Mouse (Mus musculus): ENCODE measurements around the gene Aco1. TPM values are rescaled to one million over a fixed set of nuclear protein-coding genes. Genes with fewer than 3 reads are reported as not detected.

Gene Aco1
- polyA plus RNA-seq, 1 experiment from 2014 or later: 82.3 TPM

DNA sequence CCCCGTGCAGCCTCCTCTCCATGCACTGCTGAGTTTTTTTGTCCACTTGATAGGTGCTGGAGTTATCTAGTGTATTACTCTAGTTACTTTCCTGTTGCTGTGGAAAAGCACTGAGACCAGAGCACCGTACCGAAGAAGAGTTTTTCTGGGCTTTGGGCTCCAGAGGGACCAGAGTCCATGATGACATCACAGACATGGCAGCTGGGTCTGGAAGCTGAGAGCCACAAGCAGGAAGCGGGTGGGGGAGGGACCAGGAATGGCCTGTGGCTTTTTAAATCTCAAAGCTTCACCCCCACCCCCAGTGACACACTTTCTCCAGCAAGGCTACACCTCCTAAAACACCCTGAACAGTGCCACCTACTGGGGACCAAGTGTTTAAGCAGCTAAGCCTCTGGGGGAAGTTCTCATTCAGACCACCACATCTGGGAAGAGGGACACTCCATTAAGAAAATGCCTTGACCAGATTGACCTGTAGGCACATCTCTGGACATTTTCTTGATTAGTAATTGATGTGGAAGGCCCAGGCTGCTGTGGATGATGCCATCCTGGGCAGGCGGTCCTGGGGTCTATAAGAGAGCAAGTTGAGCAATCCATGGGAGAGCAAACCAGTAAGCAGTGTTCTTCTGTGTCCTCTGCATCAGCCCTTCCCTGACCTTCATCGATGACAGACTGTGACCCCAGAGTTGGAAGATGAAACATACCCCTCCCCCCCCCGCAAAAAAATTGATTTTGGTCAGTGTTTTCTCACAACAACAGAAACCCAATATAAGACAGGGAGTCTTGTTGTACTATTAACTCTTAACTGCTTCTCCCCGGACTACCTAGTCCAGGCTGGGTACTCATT lies 17.9 kb downstream of the Aco1 start:
- H3K9ac ChIP-seq (ENCODE audit: low read depth, low read length): no peak overlapping the region
- no peak; the same call in 1 of the 2 replicates for TF ChIP-seq CTCF (IDR thresholded peaks at IDR 0.05; ENCODE audit: low read depth)
- H3K4me3 ChIP-seq (replicated peaks; ENCODE audit: low read depth, low read length): no peak overlapping the region
- H3K4me2 ChIP-seq (ENCODE audit: low read length): no peak overlapping the region
- no peaks in the 10 kb centered on the region; the same call in none of the 2 replicates for H3K4me1 ChIP-seq (replicated peaks; ENCODE audit: insufficient read depth, low read length)
- DNase-seq (ENCODE audit: low spot score) (no peak), ATAC-seq (replicated peaks; ENCODE audit: low FRiP score, low read depth) (no peak)
- no peak overlapping the region for H3K27ac ChIP-seq
- no peaks in the 10 kb centered on the region; the same call in 1 of the 2 replicates for H3K36me3 ChIP-seq (ENCODE audit: insufficient read depth, low read length)
- WGBS: 96% methylated on average over 8 of the region's 8 CpGs
- no peaks in the 10 kb centered on the region for H3K9me3 ChIP-seq (replicated peaks; ENCODE audit: low read length)
- H3K27me3 ChIP-seq (ENCODE audit: insufficient read depth, low read length): no peaks in the 10 kb centered on the region

DNA sequence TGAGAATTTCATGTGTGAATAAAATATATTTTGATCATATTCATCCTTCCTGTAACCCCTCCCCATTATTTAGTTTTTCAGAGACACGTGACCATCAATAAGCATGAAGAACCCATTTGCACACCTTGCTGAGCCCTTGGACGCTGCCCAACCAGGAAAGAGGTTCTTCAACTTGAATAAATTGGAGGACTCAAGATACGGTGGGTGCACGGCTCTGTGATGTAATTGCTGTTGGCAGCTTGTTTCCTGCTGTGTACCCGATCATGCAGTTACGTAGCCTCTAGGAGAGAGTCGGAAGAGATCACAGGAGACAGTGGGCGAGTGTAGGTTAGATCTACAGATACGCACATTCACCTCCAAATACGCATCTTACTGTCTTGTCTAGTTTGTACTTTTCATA lies 20.8 kb downstream of the Aco1 start:
- no peak overlapping the region for H3K9ac ChIP-seq (ENCODE audit: low read depth, low read length)
- H3K9me3 ChIP-seq (replicated peaks; ENCODE audit: low read length): no peaks in the 10 kb centered on the region
- no peak for DNase-seq (ENCODE audit: low spot score)
- H3K36me3 ChIP-seq (ENCODE audit: insufficient read depth, low read length): peaks cover 10% of the 10 kb centered on the region; the same call in 1 of the 2 replicates
- no peak for ATAC-seq (replicated peaks; ENCODE audit: low FRiP score, low read depth)
- no peak overlapping the region for H3K4me3 ChIP-seq (replicated peaks; ENCODE audit: low read depth, low read length)
- TF ChIP-seq CTCF (IDR thresholded peaks at IDR 0.05; ENCODE audit: low read depth): no peak
- H3K4me2 ChIP-seq (ENCODE audit: low read length): no peak overlapping the region
- no peaks in the 10 kb centered on the region for H3K27me3 ChIP-seq (ENCODE audit: insufficient read depth, low read length)
- H3K4me1 ChIP-seq (replicated peaks; ENCODE audit: insufficient read depth, low read length): no peaks in the 10 kb centered on the region
- no peak overlapping the region for H3K27ac ChIP-seq
- WGBS: 82% methylated on average over 10 of the region's 10 CpGs

DNA sequence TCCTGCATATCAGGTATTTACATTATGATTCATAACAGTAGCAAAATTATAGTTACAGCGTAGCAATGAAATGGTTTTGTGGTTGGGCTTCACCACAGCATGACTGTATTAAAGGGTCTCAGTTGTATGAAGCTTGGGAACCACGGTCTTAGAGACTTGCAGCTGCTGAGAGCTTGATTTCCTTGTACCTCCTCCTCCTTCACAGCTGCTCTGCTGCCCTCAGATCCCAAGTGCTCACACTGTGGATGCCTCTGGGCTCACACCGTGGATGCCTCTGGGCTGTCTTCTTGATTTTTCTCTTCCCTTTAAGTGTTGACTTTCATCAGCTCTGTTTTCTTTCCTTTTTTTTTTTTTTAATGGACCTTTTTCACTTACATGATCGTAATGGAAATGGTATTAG lies 28.6 kb downstream of the Aco1 start:
- Histone ChIP-seq H3K9me3 (replicated peaks; ENCODE audit: low read length) (no peaks in the 10 kb centered on the region), H3K27ac (no peak overlapping the region), H3K9ac (ENCODE audit: low read depth, low read length) (no peak overlapping the region), H3K4me1 (replicated peaks; ENCODE audit: insufficient read depth, low read length) (no peaks in the 10 kb centered on the region), H3K4me2 (ENCODE audit: low read length) (no peak overlapping the region), H3K36me3 (ENCODE audit: insufficient read depth, low read length) (peaks cover 32% of the 10 kb centered on the region; the same call in 1 of the 2 replicates), H3K4me3 (replicated peaks; ENCODE audit: low read depth, low read length) (no peak overlapping the region), H3K27me3 (ENCODE audit: insufficient read depth, low read length) (no peaks in the 10 kb centered on the region)
- no peak for TF ChIP-seq CTCF (IDR thresholded peaks at IDR 0.05; ENCODE audit: low read depth)
- DNase-seq (ENCODE audit: low spot score) (no peak), ATAC-seq (replicated peaks; ENCODE audit: low FRiP score, low read depth) (no peak)
- 89% methylated on average over 4 of the region's 4 CpGs for WGBS

DNA sequence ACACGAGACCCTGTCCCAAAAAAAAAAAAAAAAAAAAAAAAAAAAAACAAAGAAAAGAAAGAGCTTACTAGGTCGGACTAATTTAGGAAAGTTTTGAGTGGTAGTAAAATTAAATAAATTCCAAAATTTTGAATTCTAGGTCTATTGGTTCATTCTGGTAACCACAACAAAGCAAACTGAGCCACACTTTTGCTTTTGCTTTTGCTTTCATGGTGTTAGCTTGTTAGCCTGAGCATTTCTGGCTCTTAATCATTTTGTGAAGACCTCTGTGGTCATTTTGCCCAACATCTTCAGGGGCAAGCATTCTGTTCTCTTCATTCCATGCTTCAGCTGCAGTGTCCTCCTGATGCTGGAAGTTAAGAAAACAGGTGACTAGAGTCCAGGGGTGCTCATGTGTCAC lies 29.5 kb downstream of the Aco1 start:
- TF ChIP-seq CTCF (IDR thresholded peaks at IDR 0.05; ENCODE audit: low read depth): no peak
- 94% methylated on average over 2 of the region's 2 CpGs for WGBS
- ATAC-seq (replicated peaks; ENCODE audit: low FRiP score, low read depth) (no peak), DNase-seq (ENCODE audit: low spot score) (no peak)
- Histone ChIP-seq H3K27me3 (ENCODE audit: insufficient read depth, low read length) (no peaks in the 10 kb centered on the region), H3K27ac (no peak overlapping the region), H3K9me3 (replicated peaks; ENCODE audit: low read length) (no peaks in the 10 kb centered on the region), H3K4me1 (replicated peaks; ENCODE audit: insufficient read depth, low read length) (no peaks in the 10 kb centered on the region), H3K36me3 (ENCODE audit: insufficient read depth, low read length) (peaks cover 31% of the 10 kb centered on the region; the same call in 1 of the 2 replicates), H3K4me2 (ENCODE audit: low read length) (no peak overlapping the region), H3K9ac (ENCODE audit: low read depth, low read length) (no peak overlapping the region), H3K4me3 (replicated peaks; ENCODE audit: low read depth, low read length) (no peak overlapping the region)

DNA sequence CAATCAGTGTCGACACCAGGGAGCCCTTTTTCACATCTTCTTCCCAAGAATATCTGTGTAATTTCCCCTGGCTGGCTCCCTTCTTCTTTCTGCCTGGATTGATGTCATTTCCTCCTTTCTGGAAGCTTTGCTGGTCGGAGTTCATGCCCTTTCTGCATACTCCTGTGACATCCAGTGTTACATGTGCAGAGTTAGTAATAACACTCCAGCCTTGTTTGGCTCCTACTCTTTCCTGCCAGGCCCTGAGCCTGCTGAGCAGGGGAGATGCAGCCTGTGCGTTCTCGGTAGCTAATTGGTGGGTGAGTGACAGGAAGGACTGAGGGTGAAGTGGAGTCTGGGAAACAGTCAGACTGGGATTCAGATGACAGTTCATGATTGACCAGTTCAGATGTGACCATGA lies 31.4 kb downstream of the Aco1 start:
- DNase-seq (ENCODE audit: low spot score) (no peak), ATAC-seq (replicated peaks; ENCODE audit: low FRiP score, low read depth) (no peak)
- peaks cover 30% of the 10 kb centered on the region; the same call in 1 of the 2 replicates for H3K36me3 ChIP-seq (ENCODE audit: insufficient read depth, low read length)
- H3K4me3 ChIP-seq (replicated peaks; ENCODE audit: low read depth, low read length): no peak overlapping the region
- H3K27ac ChIP-seq: no peak overlapping the region
- 54% methylated on average over 4 of the region's 4 CpGs for WGBS
- no peaks in the 10 kb centered on the region for H3K27me3 ChIP-seq (ENCODE audit: insufficient read depth, low read length)
- no peak overlapping the region for H3K9ac ChIP-seq (ENCODE audit: low read depth, low read length)
- TF ChIP-seq CTCF (IDR thresholded peaks at IDR 0.05; ENCODE audit: low read depth): no peak
- H3K9me3 ChIP-seq (replicated peaks; ENCODE audit: low read length): no peaks in the 10 kb centered on the region
- no peak overlapping the region for H3K4me2 ChIP-seq (ENCODE audit: low read length)
- H3K4me1 ChIP-seq (replicated peaks; ENCODE audit: insufficient read depth, low read length): no peaks in the 10 kb centered on the region

DNA sequence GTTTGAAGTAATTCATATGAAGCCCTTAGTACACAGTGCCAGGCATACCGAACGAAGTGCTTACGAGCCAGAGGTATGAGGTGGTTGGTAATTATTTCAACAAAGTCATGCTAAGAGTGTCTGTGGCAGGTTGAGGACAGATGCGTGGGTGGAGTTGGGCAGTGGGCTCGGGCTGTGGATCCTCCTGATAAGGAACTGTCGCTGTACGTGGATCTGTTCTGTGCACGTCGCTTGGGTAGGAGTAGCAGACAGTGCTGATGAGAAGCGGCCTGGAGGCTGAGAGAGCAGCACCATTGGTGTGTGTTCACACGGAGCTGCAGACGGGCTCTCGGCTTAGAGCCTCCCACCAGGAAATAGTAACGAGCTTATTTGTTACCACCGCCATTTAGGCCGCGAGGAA lies 35.7 kb downstream of the Aco1 start:
- H3K36me3 ChIP-seq (ENCODE audit: insufficient read depth, low read length): peaks cover 36% of the 10 kb centered on the region; the same call in 1 of the 2 replicates
- H3K9me3 ChIP-seq (replicated peaks; ENCODE audit: low read length): no peaks in the 10 kb centered on the region
- no peaks in the 10 kb centered on the region for H3K4me1 ChIP-seq (replicated peaks; ENCODE audit: insufficient read depth, low read length)
- WGBS: 94% methylated on average over 17 of the region's 17 CpGs
- TF ChIP-seq CTCF (IDR thresholded peaks at IDR 0.05; ENCODE audit: low read depth): no peak
- no peak overlapping the region for H3K9ac ChIP-seq (ENCODE audit: low read depth, low read length)
- H3K27ac ChIP-seq: no peak overlapping the region
- no peak for ATAC-seq (replicated peaks; ENCODE audit: low FRiP score, low read depth)
- no peaks in the 10 kb centered on the region for H3K27me3 ChIP-seq (ENCODE audit: insufficient read depth, low read length)
- DNase-seq (ENCODE audit: low spot score): no peak
- no peak overlapping the region for H3K4me2 ChIP-seq (ENCODE audit: low read length)
- H3K4me3 ChIP-seq (replicated peaks; ENCODE audit: low read depth, low read length): no peak overlapping the region
